Mouse (Mus musculus) kidney, adult 2 months (tissue): ENCODE measurements around the gene Rab3c.

Source experiments
- CTCF ChIP-seq: fragments of 200-500 bp; conservative IDR thresholded peaks from 2 replicates; pipeline ENCODE4 v1.5.1; 2011; ENCODE audit warnings: low read depth, mild to moderate bottlenecking, control low read depth, low read length, moderate library complexity, mixed read lengths; ENCODE audit not compliant: insufficient read depth, insufficient read length
- POLR2A ChIP-seq: fragments of 200-500 bp; IDR thresholded peaks from one replicate; pipeline ENCODE4 v1.6.1; 2011; ENCODE audit warnings: low read depth, low read length, control low read depth

- no peak for TF ChIP-seq CTCF
- TF ChIP-seq POLR2A: no peak
These were observed 256.2 kb downstream of the Rab3c start for GRCm38 (mm10) chr13:110024381-110025161.
